Mouse (Mus musculus): ENCODE results near the gene Vcpkmt. TPM values are rescaled to one million over a fixed set of nuclear protein-coding genes. Genes with fewer than 3 reads are reported as not detected.

Gene Vcpkmt
- polyA plus RNA-seq, 1 experiment from 2014 or later, result 35.7 TPM

GRCm38 (mm10) chr12:69533237-69533636 lies 49.6 kb downstream of the Vcpkmt start:
- Histone ChIP-seq H3K27ac (no peak overlapping the region), H3K9me3 (no peaks in the 10 kb centered on the region), H3K36me3 (no peaks in the 10 kb centered on the region), H3K27me3 (ENCODE audit: insufficient read depth, poor library complexity, severe bottlenecking) (no peaks in the 10 kb centered on the region), H3K4me3 (no peak overlapping the region), H3K4me1 (peaks cover 25% of the 10 kb centered on the region)
- DNase-seq (ENCODE audit: low spot score), result no peak
- WGBS, result 81% methylated on average over 5 of the region's 5 CpGs

GRCm38 (mm10) chr12:69532530-69532929 lies 50.3 kb downstream of the Vcpkmt start:
- WGBS, result 91% methylated on average over 3 of the region's 3 CpGs
- Histone ChIP-seq H3K4me3 (no peak overlapping the region), H3K4me1 (peaks cover 18% of the 10 kb centered on the region; the same call in 1 of the 2 replicates), H3K36me3 (no peaks in the 10 kb centered on the region), H3K9me3 (no peaks in the 10 kb centered on the region), H3K27ac (no peak overlapping the region), H3K27me3 (ENCODE audit: insufficient read depth, poor library complexity, severe bottlenecking) (no peaks in the 10 kb centered on the region)
- no peak for DNase-seq (ENCODE audit: low spot score)

GRCm38 (mm10) chr12:69532091-69532490 lies 50.7 kb downstream of the Vcpkmt start:
- no peaks in the 10 kb centered on the region for H3K9me3 ChIP-seq
- no peaks in the 10 kb centered on the region for H3K27me3 ChIP-seq (ENCODE audit: insufficient read depth, poor library complexity, severe bottlenecking)
- DNase-seq (ENCODE audit: low spot score), result no peak
- peaks cover 13% of the 10 kb centered on the region; the same call in 1 of the 2 replicates for H3K4me1 ChIP-seq
- 86% methylated on average over 4 of the region's 4 CpGs for WGBS
- H3K36me3 ChIP-seq, result no peaks in the 10 kb centered on the region
- no peak overlapping the region for H3K27ac ChIP-seq
- no peak overlapping the region for H3K4me3 ChIP-seq

GRCm38 (mm10) chr12:69529694-69530403 lies 53.0 kb downstream of the Vcpkmt start:
- Histone ChIP-seq H3K27me3 (ENCODE audit: insufficient read depth, poor library complexity, severe bottlenecking) (no peaks in the 10 kb centered on the region), H3K9me3 (no peaks in the 10 kb centered on the region), H3K36me3 (no peaks in the 10 kb centered on the region), H3K27ac (no peak overlapping the region), H3K4me1 (peaks cover 12% of the 10 kb centered on the region; the same call in 1 of the 2 replicates), H3K4me3 (no peak overlapping the region)
- WGBS, result 81% methylated on average over 13 of the region's 13 CpGs
- DNase-seq (ENCODE audit: low spot score), result no peak

- WGBS, result 86% methylated on average over 8 of the region's 8 CpGs
Observed at GRCm38 (mm10) chr12:69528275-69529032, 54.4 kb downstream of the Vcpkmt start.

More at GRCm38 (mm10) chr12:69528275-69529032, 54.4 kb downstream of the Vcpkmt start:
- Histone ChIP-seq H3K4me1 (peaks cover 16% of the 10 kb centered on the region; the same call in 1 of the 2 replicates), H3K27ac (no peak overlapping the region), H3K36me3 (no peaks in the 10 kb centered on the region), H3K4me3 (no peak overlapping the region), H3K9me3 (no peaks in the 10 kb centered on the region), H3K27me3 (ENCODE audit: insufficient read depth, poor library complexity, severe bottlenecking) (no peaks in the 10 kb centered on the region)
- no peak for DNase-seq (ENCODE audit: low spot score)

Small RNA genes lying within 50 kb of the gene (microRNA-seq; reads per million reads assigned to microRNA genes)
- gene Gm23018, result not detected

Other genes starting within 250 kb of the Vcpkmt start
- gene Nemf, start 225.9 kb downstream of the Vcpkmt start, polyA plus RNA-seq (2016; fragmentation: Nextera tagmentation; extraction: Ambion mirVana), result 68.1 and 78.1 TPM in 2 replicates
- 37.1 and 50.4 TPM in 2 replicates for gene Arf6, start 210.9 kb downstream of the Vcpkmt start, polyA plus RNA-seq (2016; fragmentation: Nextera tagmentation; extraction: Ambion mirVana)
- 0.95 and 1.8 TPM in 2 replicates for gene Gm9887, start 210.6 kb downstream of the Vcpkmt start, polyA plus RNA-seq (2016; fragmentation: Nextera tagmentation; extraction: Ambion mirVana)
- 5.6 and 6.8 TPM in 2 replicates for gene Sos2, start 98.8 kb upstream of the Vcpkmt start, polyA plus RNA-seq (2016; fragmentation: Nextera tagmentation; extraction: Ambion mirVana)
- 17.8 and 20.3 TPM in 2 replicates for gene L2hgdh, start 141.8 kb upstream of the Vcpkmt start, polyA plus RNA-seq (2016; fragmentation: Nextera tagmentation; extraction: Ambion mirVana)
- gene Atp5s, start 141.9 kb upstream of the Vcpkmt start, polyA plus RNA-seq (2016; fragmentation: Nextera tagmentation; extraction: Ambion mirVana), result 27.6 and 33.2 TPM in 2 replicates
- 3.6 and 5.9 TPM in 2 replicates for gene Cdkl1, start 208.2 kb upstream of the Vcpkmt start, polyA plus RNA-seq (2016; fragmentation: Nextera tagmentation; extraction: Ambion mirVana)

All from heart, embryonic 10.5 days (tissue).